In the genomic region with DNA sequence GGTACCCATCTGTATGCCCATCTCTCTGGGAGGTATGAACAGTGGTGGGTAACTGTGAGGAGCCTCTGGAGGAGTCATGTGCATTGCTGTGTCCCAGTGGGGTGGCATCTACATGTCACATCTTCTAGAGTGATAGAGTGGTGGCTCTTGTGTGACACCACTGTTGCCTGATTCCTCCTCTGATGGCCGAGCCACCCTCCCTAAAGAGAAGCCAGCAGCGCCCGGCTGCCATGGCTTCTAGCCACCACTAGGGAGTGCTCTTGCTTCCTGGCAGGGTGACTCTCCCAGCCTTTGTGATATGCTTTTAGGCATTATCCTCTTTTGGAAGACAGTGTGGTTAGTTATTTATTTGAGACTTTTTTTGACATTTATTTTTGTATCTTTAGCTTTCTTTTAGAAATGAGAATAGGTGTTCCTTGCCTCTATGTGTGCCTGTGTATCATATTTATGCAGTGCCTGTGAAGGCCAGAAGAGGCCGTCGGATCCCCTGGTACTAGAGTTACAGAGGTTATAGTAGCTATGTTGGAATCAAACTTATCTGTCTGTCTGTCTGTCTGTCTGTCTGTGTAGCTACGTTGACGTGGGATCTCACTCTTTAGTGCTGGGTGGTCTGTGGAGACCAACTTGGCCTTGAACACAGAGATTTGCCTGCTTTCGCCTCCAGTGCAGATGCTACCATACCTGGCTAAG, we compare ENCODE assay signal across 9 mouse cellular contexts. TPM values are rescaled to one million over a fixed set of nuclear protein-coding genes. Genes with fewer than 3 reads are reported as not detected.
DNase-seq lines count a peak whose midpoint lies in the region; ATAC-seq and TF ChIP-seq lines count a peak whose summit lies in the region.
"Had no signal": no experiment of that assay in that cellular context is flagged by ENCODE, and none has a peak within 500 bp of the region (broad histone marks: within the 10 kb centered on the region; RNA-seq: fewer than 3 reads in every experiment).

No protein-coding gene starts in this region.

- H3K4me2 ChIP-seq in kidney, embryonic 15.5 days, result no peak overlapping the region
- no peak overlapping the region for H3K4me2 ChIP-seq in liver, embryonic 11.5 days
- H3K4me2 ChIP-seq: neural tube, embryonic 12.5 days had no signal

- peaks cover 14% of the 10 kb centered on the region for H3K4me1 ChIP-seq in heart, adult 2 months (ENCODE audit: control insufficient read depth, insufficient read depth, low read length)
- no peaks in the 10 kb centered on the region for H3K4me1 ChIP-seq in kidney, embryonic 15.5 days
- peaks cover 18% of the 10 kb centered on the region; the same call in 1 of the 2 replicates for H3K4me1 ChIP-seq in liver, embryonic 11.5 days (replicated peaks; ENCODE audit: control insufficient read depth, insufficient read depth, low read length)
- H3K4me1 ChIP-seq: neural tube, embryonic 12.5 days had no signal

- H3K9ac ChIP-seq in heart, adult 2 months (ENCODE audit: low read depth, low read length), result no peak overlapping the region
- no peak overlapping the region for H3K9ac ChIP-seq in kidney, embryonic 15.5 days
- H3K9ac ChIP-seq in liver, embryonic 11.5 days (ENCODE audit: low read depth, low read length), result no peak overlapping the region
- H3K9ac ChIP-seq: neural tube, embryonic 12.5 days had no signal

- WGBS in heart, adult 2 months, result 36% methylated on average over 8 of the region's 8 CpGs
- WGBS in kidney, embryonic 15.5 days, result 46% methylated on average over 8 of the region's 8 CpGs
- WGBS in liver, embryonic 11.5 days, result 43% methylated on average over 8 of the region's 8 CpGs

- no peaks in the 10 kb centered on the region for H3K79me2 ChIP-seq in heart, adult 2 months (replicated peaks; ENCODE audit: control insufficient read depth, insufficient read depth, low read length)

- TF ChIP-seq EP300 in heart, adult 2 months (IDR thresholded peaks at IDR 0.05; ENCODE audit: insufficient read depth, low read depth, low read length), result peak; percentile 79

- H3K27ac ChIP-seq in heart, adult 2 months, result no peak overlapping the region
- no peak overlapping the region for H3K27ac ChIP-seq in kidney, embryonic 15.5 days
- H3K27ac ChIP-seq in liver, embryonic 11.5 days (ENCODE audit: low read depth, low read length), result no peak overlapping the region
- H3K27ac ChIP-seq: neural tube, embryonic 12.5 days had no signal

- H3K9me3 ChIP-seq in kidney, embryonic 15.5 days (replicated peaks), result no peaks in the 10 kb centered on the region
- H3K9me3 ChIP-seq in liver, embryonic 11.5 days (ENCODE audit: control insufficient read depth, low read length), result no peaks in the 10 kb centered on the region
- H3K9me3 ChIP-seq: neural tube, embryonic 12.5 days had no signal

- TF ChIP-seq POLR2A in heart, adult 2 months (IDR thresholded peaks at IDR 0.05; ENCODE audit: insufficient read depth, low read depth, low read length), result no peak

- intact Hi-C loops in heart, adult 2 months (cut with DNase I), result loop anchor here (1.0 to 2.0 kb wide), 3 partner anchors 38 to 170 kb away; no protein-coding TSS in a partner anchor

- H3K27me3 ChIP-seq in heart, adult 2 months (ENCODE audit: control insufficient read depth, insufficient read depth, low read length), result no peaks in the 10 kb centered on the region
- H3K27me3 ChIP-seq in kidney, embryonic 15.5 days, result no peaks in the 10 kb centered on the region
- no peaks in the 10 kb centered on the region for H3K27me3 ChIP-seq in liver, embryonic 11.5 days (replicated peaks; ENCODE audit: control insufficient read depth, insufficient read depth, low read length)
- H3K27me3 ChIP-seq: neural tube, embryonic 12.5 days had no signal

- DNase-seq in A20 (ENCODE audit: low read depth, low spot score), result peak; percentile 72
- peak; percentile 41 for DNase-seq in adrenal gland, adult 8-10 months
- DNase-seq in embryo, embryonic 11.5 days (ENCODE audit: low read depth, low spot score), result peak; percentile 56
- peak; percentile 80 to 90 for DNase-seq in heart, adult 2 months
- DNase-seq in liver, embryonic 11.5 days (ENCODE audit: low spot score), result no peak
- DNase-seq in naive thymus-derived CD4-positive, alpha-beta T cell, adult 2 months (ENCODE audit: low read depth), result peak; percentile 83
- DNase-seq in spleen, postnatal 36 days (ENCODE audit: low spot score in 2 of 2), result peak; percentile 54

- ATAC-seq in kidney, embryonic 15.5 days (replicated peaks; ENCODE audit: low FRiP score), result peak; percentile 38; the same call in 1 of the 2 replicates
- peak; percentile 52; the same call in 1 of the 2 replicates for ATAC-seq in liver, embryonic 11.5 days (replicated peaks; ENCODE audit: low FRiP score)

- no peaks in the 10 kb centered on the region for H3K36me3 ChIP-seq in heart, adult 2 months (ENCODE audit: control insufficient read depth, insufficient read depth, low read length)
- H3K36me3 ChIP-seq in kidney, embryonic 15.5 days, result 0 out of 2 replicates have a peak, but pooled peaks cover 7% of the 10 kb centered on the region
- 0 out of 2 replicates have a peak, but pooled peaks cover 5% of the 10 kb centered on the region for H3K36me3 ChIP-seq in liver, embryonic 11.5 days (ENCODE audit: control insufficient read depth, insufficient read depth, low read length)
- H3K36me3 ChIP-seq: neural tube, embryonic 12.5 days had no signal

- peak; percentile 97; the same call in 1 of the 2 replicates for TF ChIP-seq CTCF in heart, adult 2 months (IDR thresholded peaks at IDR 0.05)

- H3K4me3 ChIP-seq in heart, adult 2 months, result no peak overlapping the region
- H3K4me3 ChIP-seq in kidney, embryonic 15.5 days (replicated peaks), result no peak overlapping the region
- H3K4me3 ChIP-seq in liver, embryonic 11.5 days (ENCODE audit: low read depth, low read length), result no peak overlapping the region
- H3K4me3 ChIP-seq: neural tube, embryonic 12.5 days had no signal

RNA-seq across cellular contexts. Expression of a gene that starts 25.9 kb away (rescaled TPM):
- 1 to 10 TPM; 3.9 to 6.5 (median 5.5) TPM for total RNA-seq in adrenal gland, adult 8-10 months (2022)
- total RNA-seq in heart, adult 2 months (2021), result 1 to 10 TPM; 3.2 to 4.0 TPM
- polyA plus RNA-seq in heart, adult 2 months (2012; rRNA removed), result 5.9 and 6.2 TPM in 2 replicates
- polyA plus RNA-seq in kidney, embryonic 15.5 days (2015; fragmentation: Nextera tagmentation; extraction: Ambion mirVana), result 24.5 and 28.0 TPM in 2 replicates
- 36.6 and 39.0 TPM in 2 replicates for polyA plus RNA-seq in liver, embryonic 11.5 days (2014; fragmentation: Nextera tagmentation; extraction: Ambion mirVana)

RNA-seq across cellular contexts. Expression of a gene that starts 58.4 kb away (rescaled TPM):
- total RNA-seq in adrenal gland, adult 8-10 months (2022), result 1,000 to 10,000 TPM in 3 of 4 experiments, 100 to 1,000 TPM in 1; 739 to 2,154 (median 1,752) TPM
- 100 to 1,000 TPM; 438 to 443 TPM for total RNA-seq in heart, adult 2 months (2021)
- polyA plus RNA-seq in heart, adult 2 months (2012; rRNA removed), result 382 and 470 TPM in 2 replicates
- polyA plus RNA-seq in kidney, embryonic 15.5 days (2015; fragmentation: Nextera tagmentation; extraction: Ambion mirVana), result 104 and 121 TPM in 2 replicates
- polyA plus RNA-seq in liver, embryonic 11.5 days (2014; fragmentation: Nextera tagmentation; extraction: Ambion mirVana), result 57.4 and 67.9 TPM in 2 replicates
